Mouse (Mus musculus): ENCODE measurements around the gene Ebpl. TPM values are rescaled to one million over a fixed set of nuclear protein-coding genes. Genes with fewer than 3 reads are reported as not detected.

Gene Ebpl
- 3.8 TPM for total RNA-seq (2023)

DNA sequence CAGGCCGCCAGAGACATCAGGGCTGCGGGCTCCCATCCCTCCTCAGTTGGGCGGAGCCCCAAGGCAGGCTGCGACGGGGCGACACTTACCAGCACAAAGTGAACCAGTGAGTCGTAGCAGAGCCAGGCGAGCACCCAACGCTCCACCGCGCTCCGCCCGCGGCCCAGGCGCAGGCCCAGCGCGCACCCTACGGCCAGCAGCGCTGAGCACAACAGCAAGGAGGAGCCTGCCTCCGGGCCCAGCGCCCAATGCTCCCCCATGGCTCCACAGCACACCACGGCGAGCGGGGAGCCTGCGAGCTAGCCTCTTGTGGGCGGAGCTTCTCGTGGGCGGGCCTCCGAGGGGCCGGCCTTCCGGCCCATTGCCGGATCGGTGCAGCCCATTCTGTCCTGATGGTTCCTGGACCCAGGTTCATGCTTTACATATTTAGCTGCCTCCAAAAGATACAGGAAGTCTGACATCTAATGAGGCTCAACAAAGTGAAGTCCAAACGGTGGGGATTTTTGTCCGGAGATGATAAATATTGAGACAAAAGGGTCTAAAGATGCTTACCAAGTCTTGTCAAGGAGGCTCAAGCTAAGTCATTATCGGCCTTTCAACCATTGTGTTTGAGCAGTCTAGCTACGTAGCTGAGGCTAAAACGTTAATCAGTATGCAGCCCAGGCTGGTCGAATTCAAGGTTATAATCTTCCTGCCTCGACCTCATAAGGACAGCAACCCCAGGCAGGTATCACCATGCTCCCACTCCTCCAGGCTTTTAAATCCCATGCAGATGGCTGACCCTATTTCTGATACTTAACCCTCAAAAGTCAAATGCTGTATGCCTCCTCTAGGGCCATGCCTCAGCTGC lies at the start of gene Ebpl:
Gene Ebpl (minus strand): TSS at position 309 of the 850 bp plus-strand sequence.

DNA sequence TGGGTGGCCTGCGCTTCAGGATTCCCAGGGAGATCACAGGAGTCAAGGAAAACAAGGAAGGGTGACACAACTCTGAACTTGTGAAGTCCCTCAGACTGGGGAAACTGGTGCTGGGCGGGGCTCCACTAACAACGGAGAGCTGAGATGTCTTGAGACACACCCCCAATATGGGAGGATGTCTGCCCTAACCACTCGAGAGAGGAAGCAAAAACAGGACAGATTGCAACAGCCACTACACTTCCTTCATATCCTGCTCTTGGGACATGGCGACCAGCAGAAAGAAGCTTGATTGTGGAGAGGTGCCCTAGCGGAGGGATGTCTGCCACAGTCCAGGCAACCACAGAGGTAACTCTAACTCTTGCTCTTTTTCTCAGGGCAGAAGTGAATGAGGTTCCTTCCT lies 50.6 kb downstream of the Ebpl start, which contains the start of gene Arl11:
Gene Arl11 (plus strand): TSS at position 161 of the 400 bp plus-strand sequence.

Other genes with a start within 250 kb of the Ebpl start
- gene Sacs, start 222.0 kb downstream of the Ebpl start, total RNA-seq (2023), result 29.6 TPM
- gene Sgcg, start 101.9 kb downstream of the Ebpl start, total RNA-seq (2023), result not detected
- 1.8 TPM for gene Arl11, start 50.7 kb downstream of the Ebpl start, total RNA-seq (2023)
- gene Kpna3, start 79.4 kb upstream of the Ebpl start, total RNA-seq (2023), result 24.4 TPM
- 8.0 TPM for gene Spryd7, start 196.4 kb upstream of the Ebpl start, total RNA-seq (2023)
- gene Trim13, start 237.8 kb upstream of the Ebpl start, total RNA-seq (2023), result 16.3 TPM
- 2.0 TPM for gene Kcnrg, start 247.0 kb upstream of the Ebpl start, total RNA-seq (2023)